Mouse (Mus musculus) right cerebral cortex, postnatal 10 days (tissue): ENCODE data around the gene Ccdc159.

Source experiments
- DNase-seq, 2 experiments: peaks; one replicate each; pipeline ENCODE4 v3.0.0; 2021; ENCODE audit warnings: low spot score in 2 of 2

The Ccdc159 gene

GRCm38 (mm10) chr9:21934021-21934420, 6.8 kb downstream of the Ccdc159 start:
- DNase-seq: no peak

- no peak for DNase-seq
Observed at GRCm38 (mm10) chr9:21935466-21936131, 8.3 kb downstream of the Ccdc159 start.

DNA sequence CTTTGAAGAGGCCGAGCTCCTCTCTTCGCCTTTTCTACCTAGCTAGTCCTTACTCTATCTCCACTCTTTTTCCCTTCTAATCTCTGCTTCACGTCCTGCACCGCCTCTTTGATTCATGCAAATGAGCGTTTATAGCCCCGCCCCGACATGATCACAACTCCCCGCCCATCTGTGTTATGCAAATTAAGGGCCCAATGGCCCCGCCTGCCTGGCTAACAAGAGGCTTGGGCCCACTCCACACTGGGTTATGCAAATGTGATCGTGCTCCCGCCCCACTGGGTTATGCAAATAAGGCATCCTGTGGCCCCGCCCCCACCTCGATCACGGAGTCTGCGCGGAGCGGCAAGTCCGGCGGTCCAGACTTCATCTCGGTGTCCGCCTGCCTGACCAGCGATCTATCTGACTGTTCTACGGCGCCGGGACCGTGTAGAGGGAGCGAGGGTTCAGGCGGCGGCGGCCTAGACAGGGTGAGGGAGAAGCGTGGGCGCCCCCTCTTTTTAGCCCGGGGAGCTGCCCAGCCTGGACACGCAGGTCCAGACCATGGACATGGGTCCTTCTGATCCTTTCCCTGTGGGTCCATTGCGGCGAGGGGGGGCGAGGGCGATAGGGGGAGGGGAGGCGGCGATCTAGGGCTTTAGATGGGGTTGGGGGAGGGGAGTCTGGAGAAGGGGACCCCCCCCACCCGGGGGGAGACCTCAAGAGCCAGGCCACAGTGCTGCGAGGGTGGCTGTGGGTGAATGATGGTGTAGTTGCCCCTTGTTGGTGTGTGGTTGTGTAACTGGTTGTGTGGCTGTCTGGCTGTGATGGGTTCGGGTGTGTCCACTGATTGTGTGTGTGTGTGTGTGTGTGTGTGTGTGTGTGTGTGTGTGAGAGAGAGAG, 9.7 kb downstream of the Ccdc159 start, which contains the start of gene Plppr2:
Plppr2 (plus strand) TSS at position 342 of the 879 bp plus-strand sequence.
- DNase-seq: peak; percentile 99

GRCm38 (mm10) chr9:21937711-21938175, 10.5 kb downstream of the Ccdc159 start:
- peak in 1 of 2 experiments; percentile 62 for DNase-seq

DNA sequence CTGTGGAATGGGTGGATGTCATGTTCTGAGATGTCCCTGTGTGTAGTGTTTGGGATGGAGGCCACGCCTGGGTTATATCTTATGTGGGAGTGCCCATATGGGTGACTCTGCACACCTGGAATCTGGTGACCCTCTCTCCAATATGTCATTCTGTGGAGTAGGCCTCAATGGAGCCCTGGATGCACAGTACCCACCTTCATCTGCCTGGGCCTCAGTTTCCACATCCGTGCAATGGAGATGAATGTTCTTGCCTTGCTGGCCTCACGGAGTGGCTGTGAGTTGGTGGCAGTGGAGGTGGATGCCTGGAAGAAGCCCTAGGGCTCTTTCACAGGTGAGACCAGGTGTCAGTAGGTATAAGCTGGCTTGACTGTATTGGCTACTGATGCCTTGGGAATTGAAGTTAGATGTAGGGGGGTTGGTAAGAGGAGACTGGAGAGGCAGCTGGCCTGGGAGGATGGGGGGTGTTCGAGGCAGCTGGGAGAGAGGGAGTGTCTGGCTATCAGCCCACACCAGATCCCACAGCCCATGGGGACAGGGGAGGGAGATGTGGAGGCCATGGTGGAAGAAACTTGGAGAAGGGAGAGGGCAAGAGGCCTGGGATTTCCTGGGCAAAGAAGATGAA, 11.1 kb downstream of the Ccdc159 start:
- peak in 1 of 2 experiments; percentile 53 for DNase-seq

GRCm38 (mm10) chr9:21943046-21943445, 15.8 kb downstream of the Ccdc159 start:
- DNase-seq: no peak

DNA sequence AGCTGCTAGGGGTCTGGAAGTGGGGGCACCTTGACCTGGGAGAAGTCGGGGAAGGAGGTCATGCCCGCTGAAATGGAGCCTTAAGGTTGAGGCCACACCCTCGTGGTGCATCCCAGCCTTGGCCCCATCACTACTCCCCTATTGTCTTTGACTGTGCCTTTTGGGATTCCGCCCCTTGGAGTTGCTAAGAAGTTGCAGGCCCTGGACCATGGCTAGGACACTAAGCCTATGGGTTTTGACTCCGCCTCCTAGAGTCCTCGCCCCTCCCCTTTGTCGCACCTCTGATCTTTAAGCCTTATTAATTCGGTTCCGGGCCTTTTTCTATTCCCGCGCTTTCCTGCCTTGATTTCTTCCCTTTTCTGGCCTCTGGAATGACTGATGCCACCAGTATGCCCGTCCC, 16.4 kb downstream of the Ccdc159 start:
- DNase-seq: no peak

- peak in 1 of 2 experiments; percentile 36 for DNase-seq
Observed at GRCm38 (mm10) chr9:21944267-21944666, 17.0 kb downstream of the Ccdc159 start.

GRCm38 (mm10) chr9:21947540-21948130, 20.4 kb downstream of the Ccdc159 start:
- DNase-seq: peak in 1 of 2 experiments; percentile 35

DNA sequence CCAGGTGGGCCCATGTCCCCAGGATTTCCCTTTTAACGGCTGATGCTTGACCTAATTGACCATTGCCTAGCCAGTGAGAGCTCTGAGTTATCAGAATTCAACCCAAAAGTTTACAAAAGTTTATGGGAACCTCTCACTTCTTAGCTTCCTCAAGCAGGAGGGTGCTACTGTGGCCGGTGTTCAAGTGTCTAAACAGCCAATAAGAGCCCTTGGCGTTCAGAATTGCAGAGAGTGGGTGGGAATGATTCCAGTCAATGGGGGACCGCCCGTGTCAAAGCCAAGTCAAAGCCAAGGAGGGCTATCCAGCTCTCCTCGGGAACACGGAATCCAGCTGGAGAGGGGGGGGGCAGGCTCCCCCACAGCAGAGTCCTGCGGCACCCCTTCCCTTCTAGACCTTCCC, 20.9 kb downstream of the Ccdc159 start:
- no peak for DNase-seq

DNA sequence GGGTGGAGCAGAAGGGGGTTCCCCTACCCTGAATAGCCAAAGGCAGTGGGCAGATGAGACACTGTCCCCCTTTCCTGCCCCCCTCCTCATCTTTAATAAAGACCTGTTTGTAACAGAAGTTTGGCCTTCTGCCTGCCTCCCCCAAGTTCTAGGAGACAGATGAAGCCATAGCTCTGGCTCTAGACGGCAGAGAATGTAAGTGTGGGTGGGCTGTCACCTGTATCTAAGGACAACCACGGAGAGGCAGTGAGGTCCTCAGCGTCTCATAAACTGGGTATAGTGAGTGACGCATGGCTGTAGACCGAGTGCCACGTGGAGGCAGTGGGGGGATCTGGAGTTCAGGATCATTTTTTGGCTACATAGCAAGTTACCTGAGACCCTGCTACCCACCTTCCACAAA, 21.5 kb downstream of the Ccdc159 start:
- DNase-seq: peak in 1 of 2 experiments; percentile 70

DNA sequence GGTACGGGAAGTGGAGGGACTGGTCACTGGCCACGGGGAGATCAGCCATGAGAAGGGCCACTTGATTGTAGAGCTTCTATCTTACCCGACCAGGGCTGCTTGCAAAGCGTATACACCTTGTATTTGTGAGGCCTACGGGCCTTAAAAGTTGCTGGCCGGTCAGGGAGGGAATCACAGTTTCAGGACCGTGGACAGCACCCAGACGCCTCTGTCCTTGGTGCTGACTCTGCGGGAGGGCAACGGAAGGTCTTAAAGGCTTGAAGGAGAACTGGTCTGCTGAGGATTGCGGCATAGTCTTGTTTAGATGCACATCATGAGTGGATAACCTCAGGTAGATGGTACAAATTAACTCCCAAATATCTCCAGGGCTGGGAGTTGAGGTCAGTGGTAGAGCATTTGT, 23.1 kb downstream of the Ccdc159 start:
- peak in 1 of 2 experiments; percentile 42 for DNase-seq

- peak in 1 of 2 experiments; percentile 37 for DNase-seq
Observed at GRCm38 (mm10) chr9:21951977-21952376, 24.7 kb downstream of the Ccdc159 start.

- peak; percentile 83 to 93 for DNase-seq
Observed at GRCm38 (mm10) chr9:21953600-21953999, 26.3 kb downstream of the Ccdc159 start.

GRCm38 (mm10) chr9:21954635-21955034, 27.4 kb downstream of the Ccdc159 start:
- no peak for DNase-seq

GRCm38 (mm10) chr9:21955225-21955569, 27.9 kb downstream of the Ccdc159 start:
- no peak for DNase-seq

DNA sequence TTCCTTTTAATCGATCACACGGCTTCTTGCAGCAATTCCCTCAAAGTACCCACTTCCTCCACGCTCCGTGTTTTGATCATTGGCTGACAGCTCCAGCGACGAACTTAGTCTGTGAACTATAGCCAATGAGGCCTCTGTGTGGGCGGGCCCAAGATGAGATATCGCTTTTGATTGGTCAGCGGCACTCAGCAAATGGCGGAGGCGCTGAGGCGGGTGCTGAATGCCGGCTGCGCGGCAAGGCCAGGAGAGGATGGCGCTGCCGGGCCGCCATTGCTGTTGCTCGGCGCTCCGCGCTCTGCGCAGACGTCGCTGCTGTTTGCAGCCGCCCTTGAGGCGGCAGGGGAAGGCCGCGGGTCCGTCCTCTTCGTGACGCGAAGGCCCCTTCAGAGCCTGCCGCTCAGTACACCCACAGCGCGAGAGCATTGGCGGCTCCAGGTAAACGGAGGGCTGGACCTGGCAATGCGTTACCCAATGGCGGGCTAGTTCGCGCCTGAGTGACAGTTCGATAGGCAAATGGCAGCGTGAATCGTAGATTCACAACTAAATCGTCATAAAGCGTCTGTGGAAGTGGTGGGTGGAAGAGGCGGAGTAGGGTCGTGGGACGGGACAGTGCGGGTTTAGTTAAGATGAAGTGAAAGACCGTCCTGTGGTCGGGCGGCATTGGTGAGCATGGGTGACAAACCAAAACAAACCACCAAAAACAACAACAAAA, 28.5 kb downstream of the Ccdc159 start, which contains the start of gene Swsap1:
Swsap1 (plus strand) TSS at position 186 of the 712 bp plus-strand sequence.
- peak; percentile 99 for DNase-seq

DNA sequence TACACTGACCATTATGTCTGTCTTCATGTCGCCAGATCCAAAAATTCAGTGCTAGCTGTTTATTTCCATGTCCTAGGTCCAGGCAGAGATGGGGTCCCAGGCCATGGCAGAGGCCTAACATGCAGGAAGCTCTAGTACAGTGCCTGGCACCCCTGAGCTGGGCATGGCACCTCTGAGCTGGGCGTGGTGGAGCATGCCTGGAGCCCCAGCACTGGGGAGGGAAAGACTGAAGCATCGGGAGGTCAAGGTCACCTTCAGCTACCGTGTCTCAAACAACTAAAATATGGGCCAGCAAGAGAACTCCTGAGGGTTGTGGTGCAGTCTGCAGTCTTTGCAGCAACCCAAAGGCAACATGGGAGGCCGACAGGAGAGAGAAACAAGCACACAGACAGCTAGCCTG, 31.1 kb downstream of the Ccdc159 start:
- no peak for DNase-seq

GRCm38 (mm10) chr9:21959244-21959643, 32.0 kb downstream of the Ccdc159 start:
- no peak for DNase-seq

- no peak for DNase-seq
Observed at GRCm38 (mm10) chr9:21960135-21960534, 32.9 kb downstream of the Ccdc159 start.

DNA sequence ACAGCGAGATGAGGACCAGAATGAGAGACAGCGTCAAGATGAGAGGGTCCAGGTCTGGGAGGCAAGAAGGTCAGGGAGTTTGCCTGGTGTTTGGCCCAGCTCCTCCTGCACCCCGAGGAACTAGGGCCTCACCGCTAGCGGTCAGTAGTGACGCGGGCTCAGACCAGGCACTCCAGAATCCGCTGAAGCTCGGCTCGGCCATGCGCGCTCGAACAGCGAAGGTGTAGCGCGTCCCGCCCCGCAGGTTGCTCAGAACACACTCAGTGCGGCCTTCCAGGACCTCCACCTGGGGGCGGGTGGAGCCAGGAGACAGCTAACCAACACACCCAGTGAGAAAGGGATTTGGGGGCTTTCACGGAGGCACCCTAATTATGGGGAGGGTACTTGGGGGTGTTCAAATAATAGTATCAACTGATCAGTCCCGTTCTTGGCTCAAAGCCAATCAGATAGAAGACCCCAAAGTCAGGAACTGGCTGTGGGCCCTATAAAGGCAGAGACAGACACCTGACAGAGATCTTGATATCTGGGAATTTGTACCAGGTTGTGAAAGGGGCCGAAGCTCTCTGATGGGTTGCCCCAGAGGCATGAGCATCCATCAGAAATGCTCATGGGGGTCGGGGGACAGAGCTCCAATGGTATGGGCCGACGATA, 33.4 kb downstream of the Ccdc159 start:
- DNase-seq: no peak
